Mouse (Mus musculus) fat pad, adult 2 months (tissue): Measurements from ENCODE around the gene Phpt1.
"Not testable (repeated sequence)": the region's sequence is repeated elsewhere in the genome, so short reads cannot be mapped to it uniquely, and the experiment has no call there.

Source experiments
- DNase-seq: peaks from one replicate; pipeline ENCODE4 v3.0.0-alpha.2; 2011; ENCODE audit warnings: low read depth, low spot score; ENCODE audit errors: extremely low read depth

The Phpt1 gene

DNA sequence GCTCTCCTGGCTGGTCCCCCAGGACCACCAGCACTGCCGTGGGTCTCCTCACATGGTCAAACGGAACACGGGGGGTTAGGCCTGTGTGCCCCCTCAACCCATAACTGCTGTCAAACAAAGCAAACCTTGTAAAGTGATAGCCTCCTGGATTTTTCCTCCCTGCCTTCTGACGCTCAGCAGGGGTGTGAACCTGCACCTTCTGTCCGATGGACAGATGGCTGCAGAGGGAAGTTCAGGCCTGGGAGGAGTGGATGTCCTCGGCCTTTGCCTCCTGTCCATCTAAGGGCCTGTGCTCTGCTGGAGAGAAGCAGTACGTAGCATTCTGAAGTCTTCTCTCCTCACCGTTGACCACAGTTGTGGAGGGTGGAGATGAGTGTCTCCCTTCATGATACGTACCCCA, 13.1 kb downstream of the Phpt1 start:
- DNase-seq = no peak

DNA sequence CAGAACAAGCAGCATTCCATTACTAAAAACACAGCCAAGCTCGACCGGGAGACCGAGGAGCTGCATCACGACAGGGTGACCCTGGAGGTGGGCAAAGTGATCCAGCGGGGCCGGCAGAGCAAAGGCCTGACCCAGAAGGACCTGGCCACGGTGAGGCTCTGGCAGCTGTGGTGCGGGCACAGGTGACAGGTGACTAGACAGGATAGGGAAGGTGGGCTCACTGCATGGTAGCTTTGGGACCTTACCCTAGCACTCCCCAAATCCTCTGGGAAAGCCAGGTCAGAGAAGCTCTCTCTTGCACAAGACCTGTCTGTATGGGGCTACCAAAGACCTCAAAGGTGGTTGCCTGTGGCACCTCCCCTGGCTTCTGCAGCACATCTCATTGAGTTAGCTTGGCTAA, 14.5 kb downstream of the Phpt1 start:
- DNase-seq = no peak

DNA sequence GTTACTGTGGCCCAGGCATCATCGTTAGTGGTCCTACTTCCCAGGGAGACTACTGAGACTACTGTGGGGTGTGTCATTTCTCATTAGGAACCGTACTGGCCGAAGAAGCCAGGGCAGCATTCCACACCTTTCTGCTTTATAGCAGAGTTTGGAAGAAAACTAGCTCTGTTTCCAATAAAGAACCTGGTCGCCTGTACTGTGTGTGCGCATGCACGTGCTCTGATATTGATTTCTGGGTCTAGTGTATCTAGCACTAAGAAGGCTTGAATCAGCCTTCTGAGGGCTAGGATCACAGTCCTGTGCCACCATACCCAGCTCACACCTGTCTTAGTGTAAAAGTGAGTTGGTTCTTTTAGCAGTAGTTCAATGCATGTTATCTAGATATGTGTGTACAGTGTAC, 16.2 kb downstream of the Phpt1 start:
- no peak for DNase-seq

DNA sequence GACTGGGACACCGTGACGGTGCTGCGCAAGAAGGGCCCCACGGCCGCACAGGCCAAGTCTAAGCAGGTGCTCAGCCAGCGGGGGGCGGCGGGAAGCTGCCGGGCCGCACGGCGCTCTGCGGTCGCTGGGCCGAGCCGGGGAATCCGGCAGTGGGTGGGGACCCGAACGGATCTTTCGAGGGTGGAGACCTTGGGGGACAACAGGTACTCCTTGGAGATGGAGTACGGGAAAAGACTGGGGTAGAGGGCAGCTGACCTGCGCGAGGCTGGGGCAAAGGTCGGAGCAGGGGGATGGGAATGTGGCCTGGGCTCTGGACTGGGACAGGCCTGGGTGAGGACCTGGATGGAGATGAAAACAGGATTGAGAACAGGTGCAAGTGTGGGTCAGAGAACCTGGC, 17.1 kb downstream of the Phpt1 start:
- DNase-seq = no peak

DNA sequence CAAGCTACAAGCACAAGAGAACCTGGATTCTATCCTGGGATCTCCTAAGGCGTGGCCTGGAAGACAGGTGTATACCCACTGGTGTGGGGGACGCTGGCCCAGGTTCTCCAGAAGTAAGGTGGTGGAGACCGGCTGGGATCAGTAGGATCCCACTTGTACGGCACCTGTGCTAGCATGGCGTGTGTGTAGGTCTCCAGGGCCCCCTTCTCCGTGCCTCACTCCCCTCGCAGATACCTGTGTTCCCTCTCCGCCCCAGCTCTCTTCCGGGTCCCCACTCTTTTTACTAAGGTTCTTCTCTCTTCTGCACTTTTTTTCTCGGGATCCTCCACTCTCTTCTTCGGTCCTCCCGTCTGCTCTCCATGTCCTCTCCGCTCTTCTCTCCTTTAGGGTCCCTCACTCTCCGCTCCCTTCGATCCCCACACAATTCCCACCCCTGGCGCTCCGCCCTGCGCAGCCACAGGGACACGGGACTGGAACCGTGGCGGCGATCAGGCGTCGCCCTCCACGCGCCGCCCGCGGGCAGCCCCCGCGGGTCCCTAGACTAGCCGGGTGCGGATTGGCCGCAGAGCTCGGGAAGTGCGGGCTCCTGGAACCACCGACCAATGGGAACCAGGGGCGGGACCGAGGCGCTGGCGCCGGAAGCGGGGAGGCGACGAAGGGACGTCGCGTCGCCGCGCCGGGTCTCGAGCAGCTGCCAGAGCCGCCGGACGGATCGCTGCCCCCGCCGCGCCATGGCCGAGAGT, 17.6 kb downstream of the Phpt1 start, which contains the start of gene Edf1:
TSS of gene Edf1 (plus strand) at position 627 of the 743 bp plus-strand sequence.
- no peak for DNase-seq

DNA sequence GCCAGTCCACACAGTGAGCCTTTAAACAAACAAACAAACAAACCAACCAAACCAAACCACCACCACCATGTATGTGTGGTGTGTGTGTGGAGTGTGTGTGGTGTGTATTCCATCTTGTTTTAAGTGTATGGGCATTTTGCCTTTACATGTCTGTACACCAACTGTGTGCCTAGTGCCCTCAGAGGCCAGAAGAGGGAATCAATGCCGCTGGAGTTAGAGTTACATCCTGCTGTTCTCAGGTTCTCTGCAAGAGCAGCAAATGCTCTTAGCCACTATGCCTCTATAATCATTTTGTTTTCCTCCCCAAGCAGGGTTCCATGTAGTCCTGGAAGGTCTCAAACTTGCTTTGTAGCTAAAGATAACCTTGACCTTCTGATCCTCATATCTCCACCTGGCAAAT, 18.7 kb downstream of the Phpt1 start:
- DNase-seq = no peak

DNA sequence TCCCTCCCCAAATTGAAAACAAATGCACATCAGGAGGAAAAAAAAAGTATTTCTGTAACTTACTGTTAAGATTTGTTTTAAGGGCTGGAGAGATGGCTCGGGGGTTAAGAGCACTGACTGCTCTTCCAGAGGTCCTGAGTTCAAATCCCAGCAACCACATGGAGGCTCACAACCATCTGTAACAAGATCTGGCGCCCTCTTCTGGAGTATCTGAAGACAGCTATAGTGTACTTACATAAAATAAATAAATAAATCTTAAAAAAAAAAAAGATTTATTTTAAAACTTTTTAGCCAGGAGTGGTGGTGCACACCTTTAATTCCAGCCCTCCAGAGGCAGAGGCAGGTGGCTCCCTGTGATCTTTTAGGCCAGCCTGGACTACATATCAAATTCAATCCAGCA, 19.5 kb downstream of the Phpt1 start:
- DNase-seq = not testable (repeated sequence)

DNA sequence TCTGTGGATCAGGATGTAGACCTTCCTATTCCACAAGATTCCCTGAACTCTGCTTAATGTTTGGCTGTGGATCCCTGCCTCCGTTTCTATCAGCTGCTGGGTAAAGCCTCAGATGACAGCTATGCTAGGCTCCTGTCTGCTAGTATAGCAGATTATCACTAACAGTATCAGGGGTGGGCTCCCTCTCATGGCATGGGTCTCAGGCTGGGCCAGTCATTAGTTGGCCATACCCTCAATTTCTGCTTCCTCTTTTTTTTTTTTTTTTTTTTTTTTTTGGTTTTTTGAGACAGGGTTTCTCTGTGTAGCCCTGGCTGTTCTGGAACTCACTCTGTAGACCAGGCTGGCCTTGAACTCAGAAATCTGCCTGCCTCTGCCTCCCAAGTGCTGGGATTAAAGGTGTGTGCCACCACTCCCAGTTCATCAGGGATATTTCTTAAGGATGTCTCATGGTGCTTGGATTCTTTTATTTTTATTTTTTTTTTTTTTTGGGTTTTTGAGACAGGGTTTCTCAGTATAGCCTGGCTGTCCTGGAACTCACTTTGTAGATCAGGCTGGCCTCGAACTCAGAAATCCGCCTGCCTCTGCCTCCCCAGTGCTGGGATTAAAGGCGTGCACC, 21.7 kb downstream of the Phpt1 start:
- DNase-seq = not testable (repeated sequence)

DNA sequence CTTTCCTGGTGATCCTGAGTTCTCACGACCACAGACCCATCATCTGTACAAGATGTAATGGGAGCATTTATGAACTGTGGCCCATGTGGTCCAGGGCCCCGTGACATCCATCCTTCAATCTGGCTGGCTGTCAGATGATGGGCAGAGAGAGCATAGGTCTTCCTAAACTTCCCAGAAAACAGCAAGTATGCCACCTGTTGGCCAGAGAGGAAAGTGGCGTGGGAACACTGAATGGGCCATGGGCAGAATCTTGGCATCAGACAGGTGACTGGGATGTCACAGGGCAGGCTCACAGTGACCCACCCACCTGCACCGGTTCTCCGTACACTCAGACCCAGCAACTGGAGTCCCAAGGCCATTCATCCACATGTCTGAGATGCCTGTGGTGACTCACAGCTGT, 23.8 kb downstream of the Phpt1 start:
- DNase-seq = no peak

DNA sequence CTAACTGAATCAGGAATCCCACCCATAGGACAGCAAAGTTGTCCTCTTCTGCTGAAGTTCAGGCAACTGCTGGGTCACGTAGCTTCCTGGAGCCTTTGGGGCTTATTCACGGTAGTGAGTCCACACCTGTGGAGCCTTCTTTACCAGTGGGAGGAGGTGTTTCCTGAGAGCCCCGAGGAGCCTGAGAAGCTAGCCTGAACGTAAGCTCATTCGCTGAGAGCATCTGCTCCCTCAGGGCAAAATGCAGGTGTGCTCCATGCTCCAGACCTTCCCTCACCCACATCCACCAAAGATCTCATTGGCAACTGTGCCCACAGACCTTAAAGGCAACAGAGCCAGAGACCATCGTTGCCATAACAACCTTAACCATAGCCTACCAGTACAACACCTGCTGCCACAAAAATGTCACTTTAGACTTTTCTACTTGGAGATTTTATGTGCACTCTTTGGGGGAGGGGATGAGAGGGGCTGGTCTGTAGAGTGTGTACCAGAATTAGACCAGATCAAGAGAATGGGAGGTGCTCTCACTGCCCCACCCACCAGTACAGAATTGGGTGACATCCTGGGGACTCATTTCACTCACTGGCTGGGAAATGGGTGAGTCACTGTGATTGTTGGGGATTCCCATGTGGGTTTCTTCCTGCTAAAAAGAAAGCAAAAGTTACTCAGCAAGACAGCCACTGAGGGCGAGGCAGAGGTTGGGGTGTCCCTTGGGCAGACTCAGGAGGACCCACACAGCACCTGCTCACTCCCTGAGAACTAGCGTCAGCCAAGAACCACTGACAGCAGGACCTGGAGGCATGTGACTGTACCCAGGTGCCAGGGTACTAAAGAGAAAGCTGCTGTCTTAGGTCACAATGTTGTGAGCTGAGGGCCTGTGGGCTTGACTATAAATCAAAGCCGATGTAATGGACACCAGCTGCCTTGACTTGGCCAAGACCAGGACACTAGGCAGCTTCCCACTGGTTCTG, 25.7 kb downstream of the Phpt1 start:
- DNase-seq = no peak

DNA sequence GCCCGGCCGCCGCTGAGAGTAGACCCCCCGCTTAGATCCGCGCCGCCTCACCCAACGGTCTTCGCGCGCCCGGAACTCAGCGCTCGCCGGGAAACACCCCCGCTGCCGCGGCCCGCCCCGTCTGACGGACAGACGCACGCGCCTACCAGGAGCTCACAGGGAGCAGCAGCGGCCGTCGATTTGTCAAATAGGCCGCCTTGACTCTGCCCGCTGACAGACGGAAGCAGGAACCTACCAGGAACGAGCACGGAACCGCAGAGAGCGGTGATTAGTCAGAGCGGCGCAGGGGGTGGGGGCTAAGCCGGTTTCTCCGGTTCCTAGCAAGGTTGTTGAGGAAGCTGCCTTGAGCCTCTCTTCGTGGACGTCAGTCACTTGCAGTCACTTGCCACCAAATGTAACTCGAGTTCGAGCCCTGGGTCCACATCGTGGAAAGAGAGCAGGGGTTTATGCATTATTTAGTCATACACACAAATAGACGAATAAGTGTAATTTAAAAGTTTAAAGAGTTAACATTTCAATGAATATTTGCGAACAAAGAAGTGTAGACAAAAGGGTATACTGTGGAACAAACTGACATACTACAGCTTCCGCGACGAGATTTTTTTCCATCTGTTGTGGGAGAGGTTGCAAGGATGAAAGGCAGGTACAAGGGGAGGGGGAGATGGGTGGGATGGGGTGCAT, 28.1 kb downstream of the Phpt1 start, which contains the start of gene Traf2:
TSS of gene Traf2 (minus strand) at position 130 of the 681 bp plus-strand sequence.
- peak; percentile 92 for DNase-seq

DNA sequence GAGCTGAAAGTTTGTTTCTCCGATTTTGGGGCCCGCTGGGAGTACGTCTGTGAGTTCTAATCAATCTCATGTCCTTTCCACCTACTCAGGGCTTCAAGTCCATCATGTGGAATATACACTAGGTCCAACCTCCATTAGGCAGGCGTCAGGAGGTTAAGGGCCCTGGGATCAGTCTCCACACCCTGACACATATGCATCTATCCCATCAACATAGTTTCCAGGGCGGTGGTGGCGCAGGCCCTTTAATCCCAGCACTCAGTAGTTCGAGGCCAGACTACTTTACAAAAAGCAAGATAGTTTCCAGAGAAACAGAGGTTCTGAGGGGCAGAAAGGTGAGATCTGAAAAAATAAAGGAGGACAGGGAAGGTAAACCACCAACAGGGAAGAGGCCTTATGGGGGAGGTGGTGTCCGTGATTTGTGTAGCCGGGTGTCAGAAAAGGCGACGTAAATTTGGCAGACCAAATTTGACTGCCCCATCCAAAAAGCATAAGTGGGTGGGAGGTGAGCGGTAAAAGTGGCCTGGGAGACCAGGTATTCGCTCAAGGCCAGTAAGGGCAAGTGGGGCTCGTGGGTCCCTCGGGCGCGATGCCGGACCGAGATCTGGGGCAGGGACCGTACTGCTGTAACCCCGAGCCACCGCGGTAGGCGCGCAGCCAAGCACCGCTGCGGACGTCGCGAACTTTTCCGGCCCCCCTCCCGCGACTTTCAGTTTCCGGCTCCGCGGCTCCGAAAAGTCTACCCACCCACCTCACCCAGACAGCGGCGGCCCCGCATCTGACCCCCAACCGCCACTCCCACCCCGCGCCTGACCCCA, 28.8 kb downstream of the Phpt1 start:
- no peak for DNase-seq

DNA sequence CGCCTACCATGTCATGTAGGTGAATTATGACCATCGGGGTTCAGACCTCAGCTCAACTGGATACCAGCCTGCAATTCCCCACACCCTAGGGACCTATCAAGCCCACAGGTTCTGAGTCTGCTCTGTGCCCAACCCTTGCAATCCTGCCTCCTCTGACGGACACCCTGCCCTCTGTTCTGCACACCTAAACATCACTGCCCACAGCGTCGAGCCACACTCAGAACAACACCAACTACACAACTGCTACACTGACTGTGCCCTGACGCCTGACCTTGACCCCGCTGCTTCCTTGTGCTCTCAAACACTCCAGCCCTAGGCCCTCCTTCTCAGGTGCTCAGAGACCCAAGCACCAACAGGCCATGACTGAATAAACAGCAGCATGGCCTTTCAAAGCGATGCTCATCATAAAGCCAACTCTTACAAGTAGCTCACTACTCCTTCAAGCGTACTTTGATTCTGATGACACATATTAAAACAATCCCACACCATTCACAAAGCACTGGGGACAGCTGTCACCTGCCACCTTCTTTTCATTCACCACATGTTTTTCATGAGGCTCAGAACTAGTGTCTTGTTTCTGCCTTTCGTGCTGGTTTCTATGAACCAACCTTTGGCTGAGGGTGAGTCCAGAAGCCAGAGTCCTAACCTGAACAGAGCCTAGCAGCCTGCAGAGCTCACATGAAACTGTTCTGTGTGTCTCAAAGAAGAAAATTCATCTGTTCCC, 33.2 kb downstream of the Phpt1 start:
- no peak for DNase-seq

DNA sequence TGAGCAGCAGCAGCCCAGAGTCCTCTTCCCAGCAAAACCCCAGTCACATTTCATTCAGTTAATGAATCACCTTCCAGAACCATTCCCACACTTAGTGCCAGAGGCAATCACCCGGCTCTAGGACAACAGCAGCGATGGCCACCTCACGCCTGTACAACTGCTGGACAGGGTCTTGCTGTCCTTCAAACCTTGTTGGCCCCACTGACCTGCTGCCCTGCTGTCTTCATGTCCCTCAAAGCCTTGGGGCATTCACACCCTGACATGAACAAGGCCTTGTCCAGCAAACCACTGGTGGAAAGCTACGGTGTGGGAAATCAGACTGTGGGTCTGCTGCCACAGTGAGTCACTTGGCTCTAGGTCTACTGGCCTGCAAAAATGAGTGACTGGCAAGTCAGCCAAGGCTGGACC, 34.5 kb downstream of the Phpt1 start:
- DNase-seq = no peak

DNA sequence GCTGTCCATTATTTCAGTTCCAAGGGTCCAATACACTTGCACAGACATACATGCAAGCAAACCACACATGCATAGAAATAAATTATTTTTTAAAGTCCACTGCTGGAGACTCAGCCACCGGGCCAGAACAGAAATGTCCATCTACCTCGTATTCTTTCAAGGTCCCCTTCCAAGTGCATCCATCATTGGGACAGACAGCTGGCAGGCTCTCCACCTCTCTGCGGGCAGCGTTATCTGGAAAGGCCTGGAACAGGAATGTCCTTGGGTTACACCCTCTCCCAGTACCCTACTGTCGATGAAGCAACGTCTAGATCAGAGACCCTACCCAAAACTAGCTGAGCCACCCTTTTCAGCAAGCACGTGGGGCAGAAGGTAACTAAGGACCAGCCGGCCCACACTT, 38.5 kb downstream of the Phpt1 start:
- no peak for DNase-seq

DNA sequence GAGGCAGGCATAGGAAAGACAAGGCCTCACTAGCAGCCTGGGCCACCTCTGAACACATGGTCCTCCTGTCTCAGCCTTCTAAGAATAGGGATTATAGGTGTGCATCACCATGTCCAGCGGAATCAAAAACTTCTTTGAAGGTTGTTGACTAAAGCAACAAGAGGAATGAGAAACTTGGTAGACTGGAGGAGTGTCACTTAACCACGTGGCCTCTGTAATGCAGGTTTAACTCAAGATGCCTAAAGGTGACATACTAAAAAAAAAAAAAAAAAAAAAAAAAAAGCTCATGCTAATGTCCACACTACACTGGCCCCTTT, 40.2 kb downstream of the Phpt1 start:
- DNase-seq = no peak

DNA sequence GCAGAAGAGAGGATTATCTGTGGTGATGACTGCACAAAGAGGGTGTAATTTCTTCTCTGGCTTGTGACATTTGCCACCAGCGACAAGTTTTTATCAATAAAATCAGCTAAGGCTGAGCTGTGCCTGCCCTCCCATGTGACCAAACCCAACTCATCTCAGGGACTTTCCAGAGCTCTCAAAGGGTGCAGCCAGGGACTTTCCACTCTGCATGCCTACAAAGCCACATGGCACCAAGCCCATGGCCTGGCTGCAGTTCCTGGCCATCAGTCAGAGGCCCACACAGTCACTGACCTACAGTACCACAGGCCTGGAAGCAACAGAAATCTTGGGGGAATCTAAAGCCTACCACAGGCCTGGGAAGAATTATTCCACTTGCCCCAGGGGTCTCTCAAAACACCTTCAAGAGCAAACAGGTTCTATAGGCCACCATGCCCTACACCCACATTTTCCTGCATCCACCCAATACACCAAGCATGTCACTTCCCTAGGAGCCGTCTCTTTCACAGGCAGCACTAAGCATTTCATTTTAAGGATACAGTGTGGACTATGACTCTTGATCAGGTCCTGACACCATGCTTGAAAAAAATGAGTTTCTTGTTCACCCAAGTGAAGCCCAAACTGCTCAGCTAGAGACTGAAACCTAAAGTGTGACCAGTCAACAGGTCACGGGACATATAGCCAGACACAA, 40.7 kb downstream of the Phpt1 start:
- DNase-seq = peak; percentile 31

DNA sequence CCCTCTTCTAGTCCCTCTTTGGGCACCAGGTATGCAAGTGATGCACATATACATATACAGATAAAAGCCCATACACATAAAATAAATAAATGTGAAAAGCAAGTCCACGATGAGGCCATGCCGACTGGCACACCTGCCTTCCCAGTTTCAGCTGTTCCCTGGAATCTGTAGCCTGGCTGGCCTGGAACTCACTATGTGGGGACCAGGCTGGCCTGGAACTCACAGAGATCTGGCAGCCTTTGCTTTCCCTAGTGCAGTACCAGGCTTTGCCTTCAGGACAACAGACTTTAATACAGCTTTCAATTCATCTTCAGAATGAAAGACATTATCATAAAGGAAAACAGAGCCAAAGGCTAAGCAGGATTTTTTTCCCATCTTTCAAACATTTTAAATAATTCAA, 41.3 kb downstream of the Phpt1 start:
- no peak for DNase-seq
